Mouse (Mus musculus): Measurements from ENCODE around the gene Kif23. TPM values are rescaled to one million over a fixed set of nuclear protein-coding genes. Genes with fewer than 3 reads are reported as not detected.

Kif23 gene
- polyA plus RNA-seq, 1 experiment, result 0.56 TPM

- WGBS, result 68% methylated on average over 2 of the region's 2 CpGs
- TF ChIP-seq POLR2A (IDR thresholded peaks at IDR 0.05; ENCODE audit: borderline replicate concordance, insufficient read depth, low read length) (no peak), CTCF (IDR thresholded peaks at IDR 0.05; ENCODE audit: borderline replicate concordance, insufficient read depth, low read depth, low read length) (peak; percentile 57)
- Histone ChIP-seq H3K4me3 (replicated peaks; ENCODE audit: insufficient read depth, low read depth, low read length) (no peak overlapping the region), H3K27me3 (ENCODE audit: control insufficient read depth, insufficient read depth, low read length) (no peaks in the 10 kb centered on the region), H3K4me1 (ENCODE audit: control insufficient read depth, insufficient read depth, low read length) (no peaks in the 10 kb centered on the region), H3K27ac (ENCODE audit: insufficient read depth, low read length) (no peak overlapping the region)
- peak; percentile 36 to 51 for DNase-seq
These were observed 67.7 kb downstream of the Kif23 start for GRCm38 (mm10) chr9:61878889-61879288.

DNA sequence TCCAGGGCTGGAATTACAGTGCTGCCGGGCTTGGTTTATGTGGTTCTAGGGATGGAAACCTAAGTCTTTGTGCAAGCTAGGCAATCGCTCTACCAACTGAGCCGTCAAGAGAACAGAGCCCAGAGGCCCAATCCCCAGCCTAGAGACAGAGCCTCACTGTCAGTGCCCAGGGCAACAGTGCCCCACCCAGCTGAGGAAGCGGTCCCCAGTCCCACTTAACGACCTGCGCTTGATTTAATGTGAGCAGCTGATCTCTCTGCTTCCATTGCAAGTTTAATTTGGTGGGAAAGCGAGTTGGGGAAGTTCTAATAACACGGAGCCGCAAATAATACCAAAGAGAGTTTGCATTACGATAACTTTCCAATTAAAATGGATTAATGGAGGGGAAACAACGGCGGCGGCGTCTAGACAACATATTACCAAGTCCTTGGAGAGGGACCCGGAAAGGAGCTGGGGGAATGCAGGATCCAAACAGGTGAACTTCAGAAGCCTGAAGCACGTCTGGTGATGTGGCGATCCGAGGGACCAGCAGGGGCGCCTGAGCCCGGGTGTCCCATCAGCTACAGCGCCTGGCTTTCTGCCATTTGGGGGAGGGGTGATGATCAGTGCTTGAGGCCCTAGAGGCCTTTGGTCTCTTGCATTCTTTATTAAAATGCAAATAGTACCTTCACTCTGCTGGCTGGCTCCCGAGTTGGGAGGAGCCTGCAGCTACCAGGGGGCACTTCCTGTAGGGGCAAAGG, 69.0 kb downstream of the Kif23 start:
- DNase-seq, result no peak
- 54% methylated on average over 22 of the region's 22 CpGs for WGBS
- Histone ChIP-seq H3K4me3 (replicated peaks; ENCODE audit: insufficient read depth, low read depth, low read length) (no peak overlapping the region), H3K4me1 (ENCODE audit: control insufficient read depth, insufficient read depth, low read length) (no peaks in the 10 kb centered on the region), H3K27me3 (ENCODE audit: control insufficient read depth, insufficient read depth, low read length) (no peaks in the 10 kb centered on the region), H3K27ac (ENCODE audit: insufficient read depth, low read length) (no peak overlapping the region)
- no peak for TF ChIP-seq POLR2A (IDR thresholded peaks at IDR 0.05; ENCODE audit: borderline replicate concordance, insufficient read depth, low read length)

DNA sequence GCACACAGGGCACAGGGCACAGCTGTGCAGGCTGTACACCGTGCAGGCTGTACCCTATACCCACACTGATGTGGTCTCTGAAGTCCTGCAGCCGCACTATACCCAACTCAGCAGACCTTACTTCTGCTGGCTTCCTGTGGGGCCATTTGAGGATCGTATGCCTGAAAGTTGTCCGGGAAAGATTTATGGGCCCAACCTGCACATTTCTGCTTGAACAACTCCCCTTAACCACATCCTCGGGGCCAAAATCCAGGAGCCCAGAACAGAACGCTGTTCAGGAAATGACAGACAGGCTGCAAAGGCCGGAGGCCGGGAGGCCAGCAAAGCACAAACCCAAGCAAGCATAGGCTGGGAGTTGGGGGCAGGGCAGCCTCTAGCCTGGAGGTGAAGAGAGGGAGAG, 73.2 kb downstream of the Kif23 start:
- Histone ChIP-seq H3K27me3 (ENCODE audit: control insufficient read depth, insufficient read depth, low read length) (no peaks in the 10 kb centered on the region), H3K27ac (ENCODE audit: insufficient read depth, low read length) (no peak overlapping the region), H3K4me3 (replicated peaks; ENCODE audit: insufficient read depth, low read depth, low read length) (no peak overlapping the region), H3K4me1 (ENCODE audit: control insufficient read depth, insufficient read depth, low read length) (no peaks in the 10 kb centered on the region)
- WGBS, result 73% methylated on average over 8 of the region's 8 CpGs
- DNase-seq, result no peak
- TF ChIP-seq POLR2A (IDR thresholded peaks at IDR 0.05; ENCODE audit: borderline replicate concordance, insufficient read depth, low read length) (no peak), CTCF (IDR thresholded peaks at IDR 0.05; ENCODE audit: borderline replicate concordance, insufficient read depth, low read depth, low read length) (no peak)

GRCm38 (mm10) chr9:61872246-61872941, 74.2 kb downstream of the Kif23 start:
- no peak overlapping the region for H3K4me3 ChIP-seq (replicated peaks; ENCODE audit: insufficient read depth, low read depth, low read length)
- WGBS, result 72% methylated on average over 8 of the region's 8 CpGs
- no peaks in the 10 kb centered on the region for H3K27me3 ChIP-seq (ENCODE audit: control insufficient read depth, insufficient read depth, low read length)
- no peak for TF ChIP-seq CTCF (IDR thresholded peaks at IDR 0.05; ENCODE audit: borderline replicate concordance, insufficient read depth, low read depth, low read length)
- no peak for TF ChIP-seq POLR2A (IDR thresholded peaks at IDR 0.05; ENCODE audit: borderline replicate concordance, insufficient read depth, low read length)
- H3K27ac ChIP-seq (ENCODE audit: insufficient read depth, low read length), result no peak overlapping the region
- DNase-seq, result no peak
- no peaks in the 10 kb centered on the region for H3K4me1 ChIP-seq (ENCODE audit: control insufficient read depth, insufficient read depth, low read length)

DNA sequence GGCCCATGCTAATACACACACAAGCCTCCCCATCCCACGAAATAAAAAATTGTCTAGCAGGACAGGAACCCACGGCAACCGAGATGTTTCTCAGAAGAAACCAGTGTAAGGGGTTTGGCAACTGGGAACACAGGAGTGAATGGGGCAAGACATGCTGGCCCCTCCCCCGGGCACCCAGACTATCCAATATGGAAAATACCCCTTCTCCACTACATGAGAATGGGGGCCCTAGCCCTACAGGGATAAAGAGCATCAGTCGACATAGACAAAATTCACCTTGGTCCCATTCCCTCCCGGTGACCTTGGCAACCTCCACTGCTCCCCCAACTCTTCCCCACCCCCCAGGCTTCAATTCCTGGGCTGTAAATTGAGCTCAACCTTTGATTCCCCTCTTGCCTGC, 74.7 kb downstream of the Kif23 start:
- Histone ChIP-seq H3K27me3 (ENCODE audit: control insufficient read depth, insufficient read depth, low read length) (no peaks in the 10 kb centered on the region), H3K27ac (ENCODE audit: insufficient read depth, low read length) (no peak overlapping the region), H3K4me1 (ENCODE audit: control insufficient read depth, insufficient read depth, low read length) (no peaks in the 10 kb centered on the region), H3K4me3 (replicated peaks; ENCODE audit: insufficient read depth, low read depth, low read length) (no peak overlapping the region)
- WGBS, result 45% methylated on average over 6 of the region's 6 CpGs
- no peak for TF ChIP-seq POLR2A (IDR thresholded peaks at IDR 0.05; ENCODE audit: borderline replicate concordance, insufficient read depth, low read length)
- no peak for TF ChIP-seq CTCF (IDR thresholded peaks at IDR 0.05; ENCODE audit: borderline replicate concordance, insufficient read depth, low read depth, low read length)
- no peak for DNase-seq

DNA sequence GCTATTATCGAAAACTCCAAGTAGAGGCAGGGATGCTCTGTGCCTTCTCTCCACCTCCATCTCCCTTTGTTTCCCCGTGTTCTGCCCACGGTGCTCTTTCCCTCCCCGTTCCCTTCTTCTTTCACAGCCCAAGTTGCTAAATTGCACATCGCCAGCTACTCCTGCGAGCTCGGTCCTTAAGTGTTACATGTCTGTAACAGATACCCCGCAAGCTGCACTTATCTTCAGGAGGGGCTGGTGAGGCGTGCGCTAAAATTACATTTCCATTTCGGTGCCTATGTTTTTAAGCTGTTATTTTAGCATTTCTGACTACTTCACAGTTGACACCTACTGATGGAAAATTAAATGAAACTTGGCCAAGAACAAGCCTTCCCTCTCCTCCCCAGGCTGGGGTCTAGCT, 78.9 kb downstream of the Kif23 start:
- Histone ChIP-seq H3K27me3 (ENCODE audit: control insufficient read depth, insufficient read depth, low read length) (no peaks in the 10 kb centered on the region), H3K4me3 (replicated peaks; ENCODE audit: insufficient read depth, low read depth, low read length) (no peak overlapping the region), H3K4me1 (ENCODE audit: control insufficient read depth, insufficient read depth, low read length) (no peaks in the 10 kb centered on the region), H3K27ac (ENCODE audit: insufficient read depth, low read length) (no peak overlapping the region)
- WGBS, result 84% methylated on average over 11 of the region's 11 CpGs
- no peak for DNase-seq
- TF ChIP-seq CTCF (IDR thresholded peaks at IDR 0.05; ENCODE audit: borderline replicate concordance, insufficient read depth, low read depth, low read length), result no peak
- no peak for TF ChIP-seq POLR2A (IDR thresholded peaks at IDR 0.05; ENCODE audit: borderline replicate concordance, insufficient read depth, low read length)

Other genes starting within 250 kb of the Kif23 start
- 2,556 and 2,566 TPM in 2 replicates for gene Rplp1, start 32.2 kb downstream of the Kif23 start, polyA plus RNA-seq (2012; rRNA removed)
- 5.5 and 5.7 TPM in 2 replicates for gene Paqr5, start 80.1 kb upstream of the Kif23 start, polyA plus RNA-seq (2012; rRNA removed)
- 17.8 and 20.4 TPM in 2 replicates for gene Glce, start 175.9 kb upstream of the Kif23 start, polyA plus RNA-seq (2012; rRNA removed)